10 mouse cellular contexts compared by ENCODE assay signal in genomic region chr11:83301431-83301831, GRCm38 (mm10). TPM values are rescaled to one million over a fixed set of nuclear protein-coding genes. Genes with fewer than 3 reads are reported as not detected.
DNase-seq lines count a peak whose midpoint lies in the region; ATAC-seq and TF ChIP-seq lines count a peak whose summit lies in the region.
"Had no signal": no experiment of that assay in that cellular context is flagged by ENCODE, and none has a peak within 500 bp of the region (broad histone marks: within the 10 kb centered on the region; RNA-seq: fewer than 3 reads in every experiment).

No protein-coding gene starts in this region.

- TF ChIP-seq CTCF in stomach, postnatal 0 days (IDR thresholded peaks at IDR 0.05; ENCODE audit: low read depth): peak; percentile 31

- H3K4me2 ChIP-seq in hindbrain, embryonic 15.5 days: peak overlapping the region; percentile 58; the same call in 1 of the 2 replicates
- H3K4me2 ChIP-seq in hindbrain, embryonic 14.5 days (replicated peaks): no peak overlapping the region
- peak overlapping the region; percentile 70; the same call in 1 of the 2 replicates for H3K4me2 ChIP-seq in midbrain, embryonic 14.5 days (ENCODE audit: low read length)
- H3K4me2 ChIP-seq in midbrain, embryonic 16.5 days (ENCODE audit: low read length): no peak overlapping the region
- H3K4me2 ChIP-seq in embryonic facial prominence, embryonic 13.5 days: no peak overlapping the region
- H3K4me2 ChIP-seq in stomach, postnatal 0 days (replicated peaks; ENCODE audit: low read depth): no peak overlapping the region

- no peak overlapping the region for H3K9ac ChIP-seq in hindbrain, embryonic 15.5 days
- no peak overlapping the region for H3K9ac ChIP-seq in hindbrain, embryonic 14.5 days
- H3K9ac ChIP-seq in midbrain, embryonic 14.5 days (replicated peaks; ENCODE audit: low read length): no peak overlapping the region
- H3K9ac ChIP-seq in midbrain, embryonic 16.5 days (ENCODE audit: low read depth, low read length): no peak overlapping the region
- H3K9ac ChIP-seq in embryonic facial prominence, embryonic 13.5 days: no peak overlapping the region
- H3K9ac ChIP-seq in stomach, postnatal 0 days (ENCODE audit: low read length): no peak overlapping the region

- H3K4me1 ChIP-seq in hindbrain, embryonic 15.5 days (replicated peaks): peaks cover 58% of the 10 kb centered on the region
- peaks cover 35% of the 10 kb centered on the region for H3K4me1 ChIP-seq in hindbrain, embryonic 14.5 days (replicated peaks; ENCODE audit: control insufficient read depth, insufficient read depth, low read length)
- peaks cover 37% of the 10 kb centered on the region for H3K4me1 ChIP-seq in midbrain, embryonic 14.5 days (ENCODE audit: control insufficient read depth, insufficient read depth, low read length)
- H3K4me1 ChIP-seq in midbrain, embryonic 16.5 days (ENCODE audit: control insufficient read depth, insufficient read depth, low read length): peaks cover 49% of the 10 kb centered on the region
- H3K4me1 ChIP-seq in embryonic facial prominence, embryonic 13.5 days: peaks cover 30% of the 10 kb centered on the region
- 0 out of 2 replicates have a peak, but pooled peaks cover 2% of the 10 kb centered on the region for H3K4me1 ChIP-seq in stomach, postnatal 0 days (replicated peaks; ENCODE audit: control insufficient read depth, insufficient read depth)

- WGBS in hindbrain, embryonic 15.5 days: 69% methylated on average over 2 of the region's 2 CpGs
- WGBS in hindbrain, embryonic 14.5 days: 66% methylated on average over 2 of the region's 2 CpGs
- 57% methylated on average over 2 of the region's 2 CpGs for WGBS in midbrain, embryonic 14.5 days
- WGBS in midbrain, embryonic 16.5 days: 63% methylated on average over 2 of the region's 2 CpGs
- 62% methylated on average over 2 of the region's 2 CpGs for WGBS in embryonic facial prominence, embryonic 13.5 days
- WGBS in stomach, postnatal 0 days: 58% methylated on average over 2 of the region's 2 CpGs

- H3K9me3 ChIP-seq in hindbrain, embryonic 15.5 days: no peaks in the 10 kb centered on the region
- H3K9me3 ChIP-seq in hindbrain, embryonic 14.5 days (ENCODE audit: control insufficient read depth, low read length): no peaks in the 10 kb centered on the region
- no peaks in the 10 kb centered on the region for H3K9me3 ChIP-seq in midbrain, embryonic 14.5 days (ENCODE audit: control insufficient read depth, low read length)
- H3K9me3 ChIP-seq in midbrain, embryonic 16.5 days (replicated peaks; ENCODE audit: control insufficient read depth, low read length, poor library complexity, severe bottlenecking): no peaks in the 10 kb centered on the region
- H3K9me3 ChIP-seq in embryonic facial prominence, embryonic 13.5 days: no peaks in the 10 kb centered on the region
- no peaks in the 10 kb centered on the region for H3K9me3 ChIP-seq in stomach, postnatal 0 days (ENCODE audit: control insufficient read depth, low read length)

- no peak for DNase-seq in hindbrain, embryonic 14.5 days (ENCODE audit: low spot score)
- no peak for DNase-seq in midbrain, embryonic 14.5 days
- no peak for DNase-seq in stomach, postnatal 0 days (ENCODE audit: low spot score)
- no peak for DNase-seq in adrenal gland, adult 18-20 months (ENCODE audit: low spot score in 2 of 2)
- DNase-seq: embryo, embryonic 11 days; thymus, postnatal 25 days had no signal

- TF ChIP-seq EP300 in stomach, postnatal 0 days (optimal IDR thresholded peaks at IDR 0.05): no peak

- no peak for ATAC-seq in hindbrain, embryonic 15.5 days (ENCODE audit: low FRiP score, low read depth)
- no peak for ATAC-seq in hindbrain, embryonic 14.5 days (ENCODE audit: low FRiP score)
- ATAC-seq in midbrain, embryonic 14.5 days (ENCODE audit: low FRiP score, low TSS enrichment): no peak
- no peak for ATAC-seq in midbrain, embryonic 16.5 days
- ATAC-seq in embryonic facial prominence, embryonic 13.5 days (ENCODE audit: insufficient number of reproducible peaks, insufficient read depth, low FRiP score, low TSS enrichment, low read depth): no peak
- no peak for ATAC-seq in stomach, postnatal 0 days (ENCODE audit: low FRiP score, low TSS enrichment)

- no peaks in the 10 kb centered on the region for H3K27me3 ChIP-seq in hindbrain, embryonic 15.5 days
- H3K27me3 ChIP-seq in hindbrain, embryonic 14.5 days (ENCODE audit: control insufficient read depth, insufficient read depth, low read length): no peaks in the 10 kb centered on the region
- no peaks in the 10 kb centered on the region for H3K27me3 ChIP-seq in midbrain, embryonic 14.5 days (ENCODE audit: control insufficient read depth, insufficient read depth, low read length)
- no peaks in the 10 kb centered on the region for H3K27me3 ChIP-seq in midbrain, embryonic 16.5 days (ENCODE audit: control insufficient read depth, insufficient read depth, low read depth, low read length)
- no peaks in the 10 kb centered on the region for H3K27me3 ChIP-seq in embryonic facial prominence, embryonic 13.5 days
- no peaks in the 10 kb centered on the region for H3K27me3 ChIP-seq in stomach, postnatal 0 days (ENCODE audit: control insufficient read depth, insufficient read depth, low read length)

- H3K4me3 ChIP-seq in hindbrain, embryonic 15.5 days: no peak overlapping the region; the same call in 1 of the 2 replicates
- H3K4me3 ChIP-seq in hindbrain, embryonic 14.5 days (replicated peaks; ENCODE audit: low read length): no peak overlapping the region
- H3K4me3 ChIP-seq in midbrain, embryonic 14.5 days (replicated peaks; ENCODE audit: low read depth, low read length): no peak overlapping the region; the same call in 1 of the 2 replicates
- no peak overlapping the region for H3K4me3 ChIP-seq in midbrain, embryonic 16.5 days (ENCODE audit: low read depth, low read length)
- H3K4me3 ChIP-seq in embryonic facial prominence, embryonic 13.5 days: peak overlapping the region; percentile 91; the same call in 1 of the 2 replicates
- no peak overlapping the region for H3K4me3 ChIP-seq in stomach, postnatal 0 days (ENCODE audit: low read depth, low read length)

- peaks cover under 1% of the 10 kb centered on the region; the same call in 1 of the 2 replicates for H3K36me3 ChIP-seq in hindbrain, embryonic 15.5 days
- H3K36me3 ChIP-seq in hindbrain, embryonic 14.5 days (replicated peaks; ENCODE audit: control insufficient read depth, insufficient read depth): peaks cover 9% of the 10 kb centered on the region
- H3K36me3 ChIP-seq in midbrain, embryonic 14.5 days (ENCODE audit: control insufficient read depth, insufficient read depth, low read length): peaks cover 8% of the 10 kb centered on the region
- no peaks in the 10 kb centered on the region for H3K36me3 ChIP-seq in midbrain, embryonic 16.5 days (ENCODE audit: control insufficient read depth, insufficient read depth, low read length)
- H3K36me3 ChIP-seq in embryonic facial prominence, embryonic 13.5 days: peaks cover 4% of the 10 kb centered on the region
- H3K36me3 ChIP-seq in stomach, postnatal 0 days (ENCODE audit: control insufficient read depth, insufficient read depth, low read length): no peaks in the 10 kb centered on the region

- H3K27ac ChIP-seq in hindbrain, embryonic 15.5 days (replicated peaks): no peak overlapping the region
- H3K27ac ChIP-seq in hindbrain, embryonic 14.5 days: no peak overlapping the region
- no peak overlapping the region for H3K27ac ChIP-seq in midbrain, embryonic 14.5 days (replicated peaks; ENCODE audit: low read depth, low read length)
- no peak overlapping the region for H3K27ac ChIP-seq in midbrain, embryonic 16.5 days (ENCODE audit: low read length)
- H3K27ac ChIP-seq in embryonic facial prominence, embryonic 13.5 days: no peak overlapping the region
- no peak overlapping the region for H3K27ac ChIP-seq in stomach, postnatal 0 days (replicated peaks)

RNA-seq across cellular contexts. Expression of gene Pex12, which starts 1.0 kb away (rescaled TPM):
- 15.6 and 15.9 TPM in 2 replicates for polyA plus RNA-seq in hindbrain, embryonic 15.5 days (2015; fragmentation: Nextera tagmentation; extraction: Ambion mirVana)
- 14.9 and 15.1 TPM in 2 replicates for polyA plus RNA-seq in hindbrain, embryonic 14.5 days (2014; fragmentation: Nextera tagmentation; extraction: Ambion mirVana)
- polyA plus RNA-seq in midbrain, embryonic 14.5 days (2014; fragmentation: Nextera tagmentation; extraction: Ambion mirVana): 16.2 and 20.6 TPM in 2 replicates
- 16.1 and 16.2 TPM in 2 replicates for polyA plus RNA-seq in midbrain, embryonic 16.5 days (2015; fragmentation: Nextera tagmentation; extraction: Ambion mirVana)
- polyA plus RNA-seq in embryonic facial prominence, embryonic 13.5 days (2015; fragmentation: Nextera tagmentation; extraction: Ambion mirVana): 14.9 and 15.4 TPM in 2 replicates
- 9.1 and 10.1 TPM in 2 replicates for polyA plus RNA-seq in stomach, postnatal 0 days (2015; fragmentation: Nextera tagmentation; extraction: Ambion mirVana)
- total RNA-seq in adrenal gland, adult 18-20 months (2021): 10 to 100 TPM; 14.9 to 16.9 TPM

RNA-seq across cellular contexts. Expression of gene Ap2b1, which starts 2.6 kb away (rescaled TPM):
- polyA plus RNA-seq in hindbrain, embryonic 15.5 days (2015; fragmentation: Nextera tagmentation; extraction: Ambion mirVana): 111 and 117 TPM in 2 replicates
- 154 and 180 TPM in 2 replicates for polyA plus RNA-seq in hindbrain, embryonic 14.5 days (2014; fragmentation: Nextera tagmentation; extraction: Ambion mirVana)
- polyA plus RNA-seq in midbrain, embryonic 14.5 days (2014; fragmentation: Nextera tagmentation; extraction: Ambion mirVana): 103 and 173 TPM in 2 replicates
- 135 and 137 TPM in 2 replicates for polyA plus RNA-seq in midbrain, embryonic 16.5 days (2015; fragmentation: Nextera tagmentation; extraction: Ambion mirVana)
- polyA plus RNA-seq in embryonic facial prominence, embryonic 13.5 days (2015; fragmentation: Nextera tagmentation; extraction: Ambion mirVana): 56.8 and 57.6 TPM in 2 replicates
- 20.0 and 21.5 TPM in 2 replicates for polyA plus RNA-seq in stomach, postnatal 0 days (2015; fragmentation: Nextera tagmentation; extraction: Ambion mirVana)
- total RNA-seq in adrenal gland, adult 18-20 months (2021): 100 to 1,000 TPM in 1 of 2 experiments, 10 to 100 TPM in 1; 91.9 to 108 TPM

RNA-seq across cellular contexts. Expression of gene Slfn14, which starts 14.9 kb away (rescaled TPM):
- polyA plus RNA-seq in hindbrain, embryonic 15.5 days (2015; fragmentation: Nextera tagmentation; extraction: Ambion mirVana): 0.07 and 0.09 TPM in 2 replicates
- 0.05 TPM in 1 of 2 replicates, not detected in the other for polyA plus RNA-seq in hindbrain, embryonic 14.5 days (2014; fragmentation: Nextera tagmentation; extraction: Ambion mirVana)
- polyA plus RNA-seq in midbrain, embryonic 14.5 days (2014; fragmentation: Nextera tagmentation; extraction: Ambion mirVana): 0.05 TPM in 1 of 2 replicates, not detected in the other
- polyA plus RNA-seq in midbrain, embryonic 16.5 days (2015; fragmentation: Nextera tagmentation; extraction: Ambion mirVana): not detected in 2 replicates
- polyA plus RNA-seq in embryonic facial prominence, embryonic 13.5 days (2015; fragmentation: Nextera tagmentation; extraction: Ambion mirVana): 0.21 and 0.51 TPM in 2 replicates
- polyA plus RNA-seq in stomach, postnatal 0 days (2015; fragmentation: Nextera tagmentation; extraction: Ambion mirVana): 0.04 TPM in 2 replicates
- total RNA-seq in adrenal gland, adult 18-20 months (2021): not detected
- polyA plus RNA-seq: macrophage had no signal

Comparison
In these comparisons a context has a peak if more than half of its experiments do, and no peak if none do; other contexts are left out.
1. H3K4me2 ChIP-seq: peak in hindbrain, embryonic 15.5 days (single experiment) and midbrain, embryonic 14.5 days (single experiment); none in hindbrain, embryonic 14.5 days (single experiment), midbrain, embryonic 16.5 days (single experiment), embryonic facial prominence, embryonic 13.5 days (single experiment) and stomach, postnatal 0 days (single experiment).